8 mouse cellular contexts compared by ENCODE assay signal in genomic region chr11:96987873-96988655, GRCm38 (mm10). TPM values are rescaled to one million over a fixed set of nuclear protein-coding genes. Genes with fewer than 3 reads are reported as not detected.
DNase-seq lines count a peak whose midpoint lies in the region; ATAC-seq and TF ChIP-seq lines count a peak whose summit lies in the region.

No protein-coding gene starts in this region.

- peak; percentile 33 for ATAC-seq in heart, embryonic 12.5 days (ENCODE audit: insufficient number of reproducible peaks, low FRiP score)
- no peak for ATAC-seq in embryonic facial prominence, embryonic 13.5 days (ENCODE audit: insufficient number of reproducible peaks, insufficient read depth, low FRiP score, low TSS enrichment, low read depth)

- no peaks in the 10 kb centered on the region for H3K9me3 ChIP-seq in heart, embryonic 12.5 days (replicated peaks)
- H3K9me3 ChIP-seq in embryonic facial prominence, embryonic 13.5 days, result no peaks in the 10 kb centered on the region

- peak overlapping the region; percentile 32 for H3K4me3 ChIP-seq in heart, embryonic 12.5 days
- peak overlapping the region; percentile 35 for H3K4me3 ChIP-seq in embryonic facial prominence, embryonic 13.5 days
- H3K4me3 ChIP-seq in myocyte, result no peak overlapping the region

- H3K9ac ChIP-seq in heart, embryonic 12.5 days, result peak overlapping the region; percentile 21; the same call in 1 of the 2 replicates
- H3K9ac ChIP-seq in embryonic facial prominence, embryonic 13.5 days, result peak overlapping the region; percentile 49

- WGBS in heart, embryonic 12.5 days, result 7% methylated on average over 31 of the region's 31 CpGs
- 6% methylated on average over 31 of the region's 31 CpGs for WGBS in embryonic facial prominence, embryonic 13.5 days

- H3ac ChIP-seq in myocyte (ENCODE audit: control insufficient read depth, insufficient read length), result no peak overlapping the region

- peaks cover 84% of the 10 kb centered on the region for H3K27me3 ChIP-seq in heart, embryonic 12.5 days (replicated peaks)
- H3K27me3 ChIP-seq in embryonic facial prominence, embryonic 13.5 days, result peaks cover 63% of the 10 kb centered on the region
- no peaks in the 10 kb centered on the region for H3K27me3 ChIP-seq in myocyte (ENCODE audit: control insufficient read depth, insufficient read depth, insufficient read length)

- H3K27ac ChIP-seq in heart, embryonic 12.5 days (ENCODE audit: poor library complexity, severe bottlenecking), result no peak overlapping the region
- H3K27ac ChIP-seq in embryonic facial prominence, embryonic 13.5 days, result no peak overlapping the region

- peaks cover 20% of the 10 kb centered on the region for H3K4me1 ChIP-seq in heart, embryonic 12.5 days (replicated peaks)
- peaks cover 11% of the 10 kb centered on the region; the same call in 1 of the 2 replicates for H3K4me1 ChIP-seq in embryonic facial prominence, embryonic 13.5 days

- H3K36me3 ChIP-seq in heart, embryonic 12.5 days, result no peaks in the 10 kb centered on the region
- H3K36me3 ChIP-seq in embryonic facial prominence, embryonic 13.5 days, result no peaks in the 10 kb centered on the region
- H3K36me3 ChIP-seq in myocyte (ENCODE audit: control insufficient read depth, insufficient read depth), result no peaks in the 10 kb centered on the region

- H3K4me2 ChIP-seq in heart, embryonic 12.5 days, result peak overlapping the region; percentile 57
- H3K4me2 ChIP-seq in embryonic facial prominence, embryonic 13.5 days, result peak overlapping the region; percentile 63
- H3K4me2 ChIP-seq in myocyte (ENCODE audit: low read depth), result peak overlapping the region; percentile 74

- intact Hi-C loops in heart, postnatal 14 days (cut with DNase I), result loop anchor here (10.0 kb wide), 1 partner anchor 187 kb away; no protein-coding TSS in a partner anchor

- no peaks in the 10 kb centered on the region for H3K79me2 ChIP-seq in myocyte (ENCODE audit: control insufficient read depth, insufficient read depth)

- TF ChIP-seq POLR2A in myocyte (IDR thresholded peaks at IDR 0.05; ENCODE audit: insufficient read length, low read depth), result peak; percentile 36

- no peak for DNase-seq in heart, postnatal 14 days
- peak; percentile 92 for DNase-seq in CD4-positive helper T cell, adult 2 months (ENCODE audit: low read depth, low spot score)
- peak; percentile 43 to 58 for DNase-seq in kidney, postnatal 4 days
- DNase-seq in cerebellum, adult 9-11 months, result no peak
- DNase-seq in adrenal gland, adult 18-20 months (ENCODE audit: low spot score in 2 of 2), result no peak

TF ChIP-seq in myocyte, 11 proteins besides CTCF, POLR2A, EP300 and RAD21:
- no peak for TF ChIP-seq MAX (IDR thresholded peaks at IDR 0.05; ENCODE audit: low read depth)
- no peak for TF ChIP-seq MYOD1 (IDR thresholded peaks at IDR 0.05; ENCODE audit: control insufficient read depth in 1 of 3, insufficient read length in 2 of 3, low read depth in 2 of 3)
- TF ChIP-seq CEBPB (IDR thresholded peaks at IDR 0.05; ENCODE audit: insufficient read depth, poor library complexity, severe bottlenecking), result peak; percentile 70; the same call in 1 of the 2 replicates
- TF ChIP-seq TCF12 (IDR thresholded peaks at IDR 0.05; ENCODE audit: insufficient read depth, poor library complexity, severe bottlenecking), result no peak
- TF ChIP-seq SRF (IDR thresholded peaks at IDR 0.05; ENCODE audit: control insufficient read depth, insufficient read length, low read depth), result no peak
- no peak for TF ChIP-seq MYOG (IDR thresholded peaks at IDR 0.05; ENCODE audit: control insufficient read depth in 1 of 3, insufficient read depth in 1 of 3, insufficient read length in 2 of 3, low read depth in 2 of 3)
- no peak for TF ChIP-seq POLR2AphosphoS2 (IDR thresholded peaks at IDR 0.05; ENCODE audit: insufficient read length, low read depth)
- no peak for TF ChIP-seq REST (IDR thresholded peaks at IDR 0.05; ENCODE audit: insufficient read depth, insufficient read length)
- TF ChIP-seq USF1 (IDR thresholded peaks at IDR 0.05; ENCODE audit: low read depth), result peak; percentile 84
- TF ChIP-seq TCF3 (IDR thresholded peaks at IDR 0.05; ENCODE audit: insufficient read length, low read depth), result no peak
- no peak for TF ChIP-seq E2F4 (IDR thresholded peaks at IDR 0.05; ENCODE audit: insufficient read depth)

RNA-seq across cellular contexts. Expression of gene Sp2, which starts 5.3 kb away (rescaled TPM):
- 18.0 and 19.9 TPM in 2 replicates for polyA plus RNA-seq in heart, embryonic 12.5 days (2016; fragmentation: Nextera tagmentation; extraction: Ambion mirVana)
- 10 to 100 TPM; 11.4 to 12.0 TPM for total RNA-seq in heart, postnatal 14 days (2021)
- polyA plus RNA-seq in embryonic facial prominence, embryonic 13.5 days (2015; fragmentation: Nextera tagmentation; extraction: Ambion mirVana), result 15.9 and 18.0 TPM in 2 replicates
- 11.5 TPM for polyA plus RNA-seq in myocyte (2012; fragmentation: generic; extraction: Trizol)
- 10 to 100 TPM; 13.4 to 15.1 TPM for total RNA-seq in adrenal gland, adult 18-20 months (2021)

RNA-seq across cellular contexts. Expression of gene Sp6, which starts 25.1 kb away (rescaled TPM):
- 0.22 and 0.45 TPM in 2 replicates for polyA plus RNA-seq in heart, embryonic 12.5 days (2016; fragmentation: Nextera tagmentation; extraction: Ambion mirVana)
- total RNA-seq in heart, postnatal 14 days (2021), result under 1 TPM; 0.07 to 0.12 TPM
- 2.1 and 3.3 TPM in 2 replicates for polyA plus RNA-seq in embryonic facial prominence, embryonic 13.5 days (2015; fragmentation: Nextera tagmentation; extraction: Ambion mirVana)
- 6.0 TPM for polyA plus RNA-seq in myocyte (2012; fragmentation: generic; extraction: Trizol)
- total RNA-seq in adrenal gland, adult 18-20 months (2021), result under 1 TPM; 0.06 to 0.13 TPM

RNA-seq across cellular contexts. Expression of gene Scrn2, which starts 41.7 kb away (rescaled TPM):
- 17.0 and 18.3 TPM in 2 replicates for polyA plus RNA-seq in heart, embryonic 12.5 days (2016; fragmentation: Nextera tagmentation; extraction: Ambion mirVana)
- total RNA-seq in heart, postnatal 14 days (2021), result 10 to 100 TPM; 10.2 to 11.6 TPM
- 25.0 and 30.6 TPM in 2 replicates for polyA plus RNA-seq in embryonic facial prominence, embryonic 13.5 days (2015; fragmentation: Nextera tagmentation; extraction: Ambion mirVana)
- 22.4 TPM for polyA plus RNA-seq in myocyte (2012; fragmentation: generic; extraction: Trizol)
- 10 to 100 TPM; 14.6 to 16.8 TPM for total RNA-seq in adrenal gland, adult 18-20 months (2021)

RNA-seq across cellular contexts. Expression of gene Pnpo, which starts 44.3 kb away (rescaled TPM):
- polyA plus RNA-seq in heart, embryonic 12.5 days (2016; fragmentation: Nextera tagmentation; extraction: Ambion mirVana), result 37.7 and 40.5 TPM in 2 replicates
- total RNA-seq in heart, postnatal 14 days (2021), result 10 to 100 TPM; 14.1 to 15.0 TPM
- 19.9 and 27.9 TPM in 2 replicates for polyA plus RNA-seq in embryonic facial prominence, embryonic 13.5 days (2015; fragmentation: Nextera tagmentation; extraction: Ambion mirVana)
- 7.5 TPM for polyA plus RNA-seq in myocyte (2012; fragmentation: generic; extraction: Trizol)
- 10 to 100 TPM; 28.4 to 36.6 TPM for total RNA-seq in adrenal gland, adult 18-20 months (2021)

RNA-seq across cellular contexts. Expression of gene Lrrc46, which starts 53.1 kb away (rescaled TPM):
- 0.28 and 0.66 TPM in 2 replicates for polyA plus RNA-seq in heart, embryonic 12.5 days (2016; fragmentation: Nextera tagmentation; extraction: Ambion mirVana)
- under 1 TPM; 0.27 to 0.69 TPM for total RNA-seq in heart, postnatal 14 days (2021)
- 0.72 and 1.5 TPM in 2 replicates for polyA plus RNA-seq in embryonic facial prominence, embryonic 13.5 days (2015; fragmentation: Nextera tagmentation; extraction: Ambion mirVana)
- 1.4 TPM for polyA plus RNA-seq in myocyte (2012; fragmentation: generic; extraction: Trizol)
- total RNA-seq in adrenal gland, adult 18-20 months (2021), result under 1 TPM; 0.60 to 0.74 TPM

Comparison
In these comparisons a context has a peak if more than half of its experiments do, and no peak if none do; other contexts are left out.
1. DNase-seq: peak in CD4-positive helper T cell, adult 2 months (single experiment) and kidney, postnatal 4 days (2 of 2); none in heart, postnatal 14 days (0 of 2), cerebellum, adult 9-11 months (single experiment) and adrenal gland, adult 18-20 months (0 of 2).
2. Peak in every context shown above with its lines, with median percentiles within 50 percentile points of each other: H3K4me2 ChIP-seq.